Mouse (Mus musculus) stomach, postnatal 0 days (tissue): ENCODE data around the gene Chchd4.

ENCODE experiments used
- CTCF ChIP-seq: IDR thresholded peaks from 2 replicates; pipeline ENCODE4 v1.5.1; 2016; ENCODE audit warnings: antibody characterized with exemption, low read depth, mild to moderate bottlenecking, moderate library complexity
- EP300 ChIP-seq: optimal IDR thresholded peaks from 2 replicates; pipeline ENCODE3; 2016; ENCODE audit warnings: antibody characterized with exemption

DNA sequence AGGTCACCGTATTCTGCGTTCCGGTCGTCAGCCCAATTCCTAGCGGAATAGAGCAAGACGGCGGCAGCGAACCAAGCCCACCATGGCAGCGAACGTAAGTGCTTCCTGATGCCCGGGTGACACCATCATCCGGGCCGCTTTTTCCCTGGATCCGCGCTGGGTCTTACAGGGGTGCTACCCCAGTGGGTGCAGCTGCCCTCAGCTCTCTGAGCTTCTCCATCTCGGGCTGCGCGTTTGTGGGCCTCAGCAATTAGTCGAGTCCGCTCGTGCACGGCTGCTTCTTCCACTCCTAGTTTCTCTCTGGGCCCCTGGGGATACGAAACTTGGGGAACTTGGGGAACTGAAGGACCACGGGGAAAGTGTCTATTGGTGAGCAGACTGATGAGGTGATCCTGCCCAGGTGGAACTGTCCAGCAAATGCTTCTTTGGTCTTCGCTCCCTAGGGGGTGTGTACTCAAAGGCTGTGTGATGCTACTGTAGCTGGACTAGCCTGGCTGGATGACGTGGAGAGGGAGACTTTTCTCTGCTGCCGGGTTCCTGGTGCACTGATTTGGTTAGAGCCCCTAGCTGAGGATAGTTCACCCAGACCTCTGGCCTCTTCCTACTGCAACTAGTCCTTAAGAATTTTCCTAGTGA lies 577 bp upstream of the Chchd4 start:
- TF ChIP-seq EP300 (no peak), CTCF (no peak)
